Mouse (Mus musculus) heart, embryonic 11.5 days (tissue): Measurements from ENCODE around the gene Col6a3. TPM values are rescaled to one million over a fixed set of nuclear protein-coding genes. Genes with fewer than 3 reads are reported as not detected.

ENCODE experiments used
- ATAC-seq: fragments of 200-750 bp; cut with Nextera tagmentation; replicated peaks from 2 replicates; pipeline ENCODE4 v1.8.0; 2017; ENCODE audit warnings: moderate library complexity; ENCODE audit not compliant: insufficient number of reproducible peaks, low FRiP score, low TSS enrichment
- H3K27ac ChIP-seq: fragments of 300-500 bp; sonication (generic); 2 replicates; pipeline ENCODE4 v1.5.1; 2014; ENCODE audit warnings: mild to moderate bottlenecking, low read depth, low read length
- H3K27me3 ChIP-seq: fragments of 300-500 bp; sonication (generic); 2 replicates; pipeline ENCODE4 v1.6.1; 2014; ENCODE audit warnings: mild to moderate bottlenecking, low read length, mixed read lengths; ENCODE audit not compliant: control insufficient read depth, insufficient read depth
- H3K36me3 ChIP-seq: fragments of 300-500 bp; sonication (generic); 2 replicates; pipeline ENCODE4 v1.6.1; 2014; ENCODE audit warnings: mild to moderate bottlenecking, low read length, moderate library complexity, mixed read lengths; ENCODE audit not compliant: control insufficient read depth, insufficient read depth
- H3K4me1 ChIP-seq: fragments of 300-500 bp; sonication (generic); 2 replicates; pipeline ENCODE4 v1.6.1; 2014; ENCODE audit warnings: low read length; ENCODE audit not compliant: control insufficient read depth, insufficient read depth
- H3K4me2 ChIP-seq: fragments of 300-500 bp; sonication (generic); 2 replicates; pipeline ENCODE4 v1.6.1; 2014; ENCODE audit warnings: mild to moderate bottlenecking, moderate library complexity
- H3K4me3 ChIP-seq: fragments of 300-500 bp; sonication (generic); 2 replicates; pipeline ENCODE4 v1.5.1; 2014; ENCODE audit warnings: low read depth, low read length
- H3K9ac ChIP-seq: fragments of 300-500 bp; sonication (generic); 2 replicates; pipeline ENCODE4 v1.6.1; 2014; ENCODE audit warnings: mild to moderate bottlenecking, low read depth, low read length, moderate library complexity
- H3K9me3 ChIP-seq: fragments of 300-500 bp; sonication (generic); replicated peaks from 2 replicates; pipeline ENCODE4 v1.6.1; 2016; ENCODE audit warnings: low read length; ENCODE audit not compliant: control insufficient read depth
- WGBS: fragments of 180-500 bp; shearing (Covaris S2); extraction: QIAGEN DNeasy Blood & Tissue Kit; methylation state at CpG from one replicate; pipeline ENCODE4 v1.1.7; 2014; ENCODE audit not compliant: insufficient replicate concordance; 5-methylcytosine and 5-hydroxymethylcytosine counted together
- polyA plus RNA-seq: library from polyadenylated mRNA; unstranded; fragments of >200 nt; fragmentation: Nextera tagmentation; extraction: Ambion mirVana; gene quantifications from 2 replicates; pipeline ENCODE4 v1.2.1, GENCODE M21; 2014

Col6a3 gene
- 5.3 and 6.8 TPM in 2 replicates for polyA plus RNA-seq

- Histone ChIP-seq H3K36me3 (no peaks in the 10 kb centered on the region), H3K27ac (no peak within 1 kb of the TSS), H3K4me2 (peak within 1 kb of the TSS; percentile 27), H3K4me3 (no peak within 1 kb of the TSS), H3K9me3 (no peaks in the 10 kb centered on the region), H3K27me3 (0 out of 2 replicates have a peak, but pooled peaks cover 8% of the 10 kb centered on the region), H3K9ac (no peak within 1 kb of the TSS), H3K4me1 (peaks cover 2% of the 10 kb centered on the region; the same call in 1 of the 2 replicates)
- no peak for ATAC-seq
- 54% methylated on average over 4 of the region's 4 CpGs for WGBS
These were observed at the start of gene Col6a3 for GRCm38 (mm10) chr1:90843836-90844235. Gene Col6a3, minus strand, starts transcription at chr1:90843971.

GRCm38 (mm10) chr1:90885771-90886460, 42.1 kb upstream of the Col6a3 start:
- Histone ChIP-seq H3K36me3 (no peaks in the 10 kb centered on the region), H3K27ac (no peak overlapping the region), H3K9ac (no peak overlapping the region), H3K27me3 (no peaks in the 10 kb centered on the region), H3K9me3 (no peaks in the 10 kb centered on the region), H3K4me2 (no peak overlapping the region), H3K4me1 (no peaks in the 10 kb centered on the region), H3K4me3 (no peak overlapping the region)
- WGBS: 54% methylated on average over 6 of the region's 6 CpGs
- ATAC-seq: no peak

DNA sequence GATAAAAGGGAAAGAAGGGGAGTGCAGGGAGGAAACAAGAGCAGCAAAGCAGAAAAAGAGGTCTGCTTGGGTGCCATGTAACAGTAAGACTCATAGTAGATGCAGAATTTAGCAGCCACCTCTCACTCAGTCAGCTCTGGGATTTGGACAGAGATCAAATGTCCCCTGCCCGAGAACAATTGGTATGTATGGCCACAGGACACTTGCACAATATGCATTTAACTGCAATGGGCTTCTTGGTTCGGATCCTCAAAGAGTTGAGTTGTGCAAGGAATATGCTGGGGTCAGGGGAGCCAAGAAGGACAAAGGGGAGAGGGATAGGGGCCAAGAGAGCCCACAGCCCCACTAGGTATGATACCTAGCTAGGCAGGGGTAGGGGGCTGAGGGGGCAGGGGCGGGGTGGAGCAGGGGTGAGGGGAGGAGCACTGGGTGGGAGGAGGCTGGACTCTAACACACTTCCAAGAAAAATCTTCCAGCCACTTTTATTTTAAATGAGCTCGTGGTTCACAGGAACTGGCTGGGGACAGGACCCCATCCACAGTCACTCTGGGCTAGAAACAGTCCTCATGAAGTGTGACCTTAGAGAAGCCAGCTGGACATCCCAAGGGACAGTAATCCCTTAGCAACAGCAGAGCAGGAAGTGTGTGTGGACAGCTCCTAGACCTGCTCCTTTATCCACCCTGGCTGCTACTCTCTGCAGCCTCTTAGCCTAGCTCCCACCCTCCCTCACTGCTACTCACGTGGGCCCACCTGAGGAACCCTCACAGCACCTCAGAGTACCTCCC, 32.9 kb upstream of the Col6a3 start:
- 53% methylated on average over 5 of the region's 5 CpGs for WGBS
- no peak for ATAC-seq
- H3K4me1 ChIP-seq: no peaks in the 10 kb centered on the region

DNA sequence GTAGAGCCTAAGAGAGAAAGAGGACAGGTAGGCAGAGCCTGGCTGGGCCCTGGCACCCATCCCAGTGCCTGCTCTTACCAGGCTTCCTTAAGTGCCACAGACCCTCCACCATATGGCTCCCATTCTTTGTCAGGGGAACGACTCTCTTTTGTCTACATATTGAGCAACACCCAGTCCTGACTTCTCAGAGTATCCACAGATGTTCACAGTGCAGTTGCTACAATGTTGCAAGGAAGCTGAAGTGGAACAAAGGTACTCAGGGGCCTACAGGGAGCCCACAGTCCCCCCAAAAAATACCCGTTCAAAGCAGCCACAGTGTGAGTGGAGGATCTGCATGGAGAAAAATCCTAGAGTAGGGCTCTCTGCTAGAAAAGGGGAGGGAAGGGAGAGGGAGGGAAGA, 32.2 kb upstream of the Col6a3 start:
- Histone ChIP-seq H3K4me2 (no peak overlapping the region), H3K4me1 (no peaks in the 10 kb centered on the region), H3K36me3 (no peaks in the 10 kb centered on the region), H3K27me3 (peaks cover 7% of the 10 kb centered on the region; the same call in 1 of the 2 replicates), H3K9ac (no peak overlapping the region), H3K9me3 (no peaks in the 10 kb centered on the region), H3K27ac (no peak overlapping the region), H3K4me3 (no peak overlapping the region)
- ATAC-seq: no peak
- WGBS: 44% methylated on average over 2 of the region's 2 CpGs

More for the DNA sequence above, 32.9 kb upstream of the Col6a3 start:
- Histone ChIP-seq H3K4me3 (no peak overlapping the region), H3K27me3 (peaks cover 7% of the 10 kb centered on the region; the same call in 1 of the 2 replicates), H3K27ac (no peak overlapping the region), H3K9ac (no peak overlapping the region), H3K4me2 (no peak overlapping the region), H3K36me3 (no peaks in the 10 kb centered on the region), H3K9me3 (no peaks in the 10 kb centered on the region)

GRCm38 (mm10) chr1:90875371-90875770, 31.6 kb upstream of the Col6a3 start:
- no peak overlapping the region for H3K4me3 ChIP-seq
- H3K36me3 ChIP-seq: no peaks in the 10 kb centered on the region
- H3K9ac ChIP-seq: no peak overlapping the region
- no peaks in the 10 kb centered on the region for H3K4me1 ChIP-seq
- H3K27ac ChIP-seq: no peak overlapping the region
- H3K9me3 ChIP-seq: no peaks in the 10 kb centered on the region
- no peak for ATAC-seq
- 83% methylated on average over 8 of the region's 8 CpGs for WGBS
- peaks cover 7% of the 10 kb centered on the region; the same call in 1 of the 2 replicates for H3K27me3 ChIP-seq
- no peak overlapping the region for H3K4me2 ChIP-seq

DNA sequence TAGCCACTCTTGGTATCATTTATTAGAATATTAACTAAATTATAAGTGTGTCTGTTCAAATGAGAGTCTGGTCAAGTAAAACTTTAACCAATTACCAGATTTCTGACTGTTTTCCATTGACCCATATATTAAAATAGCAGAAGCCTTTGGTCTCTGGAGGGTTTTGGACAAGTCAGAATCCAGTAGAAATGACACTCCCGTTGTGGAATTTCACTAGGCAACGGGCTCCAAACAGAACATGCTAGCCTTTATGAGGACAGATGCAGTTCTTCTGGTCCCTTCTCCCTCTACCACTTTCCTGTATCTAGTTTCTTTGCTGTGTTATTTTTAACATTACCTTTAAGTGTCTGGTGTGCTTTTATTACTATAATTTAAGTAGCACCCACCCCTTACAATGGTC, 26.8 kb upstream of the Col6a3 start:
- no peaks in the 10 kb centered on the region for H3K9me3 ChIP-seq
- H3K27ac ChIP-seq: no peak overlapping the region
- ATAC-seq: no peak
- no peak overlapping the region for H3K9ac ChIP-seq
- no peaks in the 10 kb centered on the region for H3K36me3 ChIP-seq
- H3K4me1 ChIP-seq: no peaks in the 10 kb centered on the region
- no peak overlapping the region for H3K4me2 ChIP-seq
- peaks cover 4% of the 10 kb centered on the region; the same call in 1 of the 2 replicates for H3K27me3 ChIP-seq
- no peak overlapping the region for H3K4me3 ChIP-seq
- 74% methylated on average over 2 of the region's 2 CpGs for WGBS

DNA sequence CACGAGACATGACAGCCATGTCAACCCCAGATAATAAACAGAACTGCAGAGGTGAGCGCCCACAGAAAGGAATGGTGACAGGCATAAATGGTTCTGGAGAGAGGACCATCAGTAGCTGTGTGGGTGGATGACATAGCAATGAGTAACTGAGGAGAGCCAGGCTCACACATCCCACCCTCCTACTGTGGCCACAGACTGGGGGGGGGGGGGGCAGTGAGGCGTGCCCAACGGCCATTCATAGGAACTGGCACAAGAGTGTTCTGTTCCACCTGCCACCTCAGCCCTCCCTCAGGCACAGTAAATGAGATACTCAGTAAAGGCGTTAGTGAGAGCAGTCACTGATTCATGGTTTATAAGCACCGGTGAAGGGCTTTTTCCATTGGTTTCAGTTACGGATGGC, 23.0 kb upstream of the Col6a3 start:
- no peaks in the 10 kb centered on the region for H3K9me3 ChIP-seq
- H3K4me3 ChIP-seq: no peak overlapping the region
- H3K27ac ChIP-seq: no peak overlapping the region
- no peak overlapping the region for H3K9ac ChIP-seq
- H3K27me3 ChIP-seq: no peaks in the 10 kb centered on the region
- WGBS: 78% methylated on average over 7 of the region's 7 CpGs
- H3K36me3 ChIP-seq: no peaks in the 10 kb centered on the region
- no peaks in the 10 kb centered on the region for H3K4me1 ChIP-seq
- H3K4me2 ChIP-seq: no peak overlapping the region
- no peak for ATAC-seq

DNA sequence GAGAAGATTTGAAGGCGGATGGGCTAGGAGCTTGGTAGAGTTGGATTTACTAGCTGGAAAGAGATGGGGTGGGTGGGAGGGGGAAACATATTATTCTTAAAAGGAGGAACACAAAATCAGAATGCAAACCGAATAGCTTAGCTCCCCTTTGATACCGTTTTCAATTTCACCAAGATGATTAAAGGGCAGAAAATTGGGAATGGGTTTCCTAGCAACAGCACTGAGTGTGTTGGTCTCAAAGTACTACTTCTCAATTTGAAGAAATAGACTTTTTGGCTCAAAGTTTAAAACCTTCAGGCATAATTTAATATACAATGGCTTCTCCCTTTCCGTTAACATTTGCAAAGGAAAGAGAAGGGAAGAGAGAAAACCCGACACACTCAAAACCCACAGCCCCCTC, 12.1 kb upstream of the Col6a3 start:
- Histone ChIP-seq H3K9ac (no peak overlapping the region), H3K9me3 (no peaks in the 10 kb centered on the region), H3K4me2 (no peak overlapping the region), H3K4me3 (no peak overlapping the region), H3K36me3 (no peaks in the 10 kb centered on the region), H3K27ac (no peak overlapping the region), H3K4me1 (no peaks in the 10 kb centered on the region), H3K27me3 (no peaks in the 10 kb centered on the region)
- WGBS: 77% methylated on average over 5 of the region's 5 CpGs
- ATAC-seq: no peak
